Mouse (Mus musculus): ENCODE measurements around the gene Atp5s. TPM values are rescaled to one million over a fixed set of nuclear protein-coding genes. Genes with fewer than 3 reads are reported as not detected.

Gene Atp5s
- polyA plus RNA-seq, 1 experiment from 2014 or later = 42.6 TPM

GRCm38 (mm10) chr12:69781935-69782650 is 57.3 kb downstream of the Atp5s start:
- peak; percentile 24; the same call in 1 of the 2 replicates for ATAC-seq
- H3K9ac ChIP-seq (ENCODE audit: low read depth, low read length) = no peak overlapping the region
- 73% methylated on average over 10 of the region's 10 CpGs for WGBS

GRCm38 (mm10) chr12:69783247-69784025 is 58.7 kb downstream of the Atp5s start:
- Histone ChIP-seq H3K9ac (ENCODE audit: low read depth, low read length) (no peak overlapping the region), H3K4me2 (ENCODE audit: low read length) (no peak overlapping the region), H3K36me3 (ENCODE audit: control insufficient read depth, insufficient read depth, low read length) (no peaks in the 10 kb centered on the region), H3K4me1 (ENCODE audit: control insufficient read depth, insufficient read depth, low read depth, low read length) (no peaks in the 10 kb centered on the region; the same call in 1 of the 2 replicates), H3K9me3 (ENCODE audit: control insufficient read depth, low read length) (no peaks in the 10 kb centered on the region), H3K4me3 (ENCODE audit: low read length) (no peak overlapping the region), H3K27me3 (replicated peaks; ENCODE audit: control insufficient read depth, insufficient read depth, low read length) (no peaks in the 10 kb centered on the region), H3K27ac (ENCODE audit: low read depth, low read length) (no peak overlapping the region)
- WGBS = 44% methylated on average over 6 of the region's 6 CpGs
- ATAC-seq = no peak

More at GRCm38 (mm10) chr12:69781935-69782650, 57.3 kb downstream of the Atp5s start:
- H3K4me1 ChIP-seq (ENCODE audit: control insufficient read depth, insufficient read depth, low read depth, low read length) = no peaks in the 10 kb centered on the region; the same call in 1 of the 2 replicates
- no peaks in the 10 kb centered on the region for H3K36me3 ChIP-seq (ENCODE audit: control insufficient read depth, insufficient read depth, low read length)
- H3K27ac ChIP-seq (ENCODE audit: low read depth, low read length) = no peak overlapping the region
- H3K4me3 ChIP-seq (ENCODE audit: low read length) = no peak overlapping the region
- H3K9me3 ChIP-seq (ENCODE audit: control insufficient read depth, low read length) = no peaks in the 10 kb centered on the region
- H3K4me2 ChIP-seq (ENCODE audit: low read length) = no peak overlapping the region
- no peaks in the 10 kb centered on the region for H3K27me3 ChIP-seq (replicated peaks; ENCODE audit: control insufficient read depth, insufficient read depth, low read length)

GRCm38 (mm10) chr12:69785471-69785870 is 60.7 kb downstream of the Atp5s start:
- Histone ChIP-seq H3K4me1 (ENCODE audit: control insufficient read depth, insufficient read depth, low read depth, low read length) (peaks cover 3% of the 10 kb centered on the region; the same call in 1 of the 2 replicates), H3K36me3 (ENCODE audit: control insufficient read depth, insufficient read depth, low read length) (no peaks in the 10 kb centered on the region), H3K4me3 (ENCODE audit: low read length) (no peak overlapping the region), H3K27me3 (replicated peaks; ENCODE audit: control insufficient read depth, insufficient read depth, low read length) (no peaks in the 10 kb centered on the region), H3K27ac (ENCODE audit: low read depth, low read length) (no peak overlapping the region), H3K4me2 (ENCODE audit: low read length) (no peak overlapping the region), H3K9me3 (ENCODE audit: control insufficient read depth, low read length) (no peaks in the 10 kb centered on the region), H3K9ac (ENCODE audit: low read depth, low read length) (no peak overlapping the region)
- 86% methylated on average over 9 of the region's 9 CpGs for WGBS
- ATAC-seq = no peak

GRCm38 (mm10) chr12:69788380-69788779 is 63.6 kb downstream of the Atp5s start:
- H3K9ac ChIP-seq (ENCODE audit: low read depth, low read length) = no peak overlapping the region
- no peak for ATAC-seq
- WGBS = 88% methylated on average over 5 of the region's 5 CpGs
- no peak overlapping the region for H3K4me3 ChIP-seq (ENCODE audit: low read length)
- no peak overlapping the region for H3K4me2 ChIP-seq (ENCODE audit: low read length)
- H3K36me3 ChIP-seq (ENCODE audit: control insufficient read depth, insufficient read depth, low read length) = no peaks in the 10 kb centered on the region
- H3K27me3 ChIP-seq (replicated peaks; ENCODE audit: control insufficient read depth, insufficient read depth, low read length) = no peaks in the 10 kb centered on the region
- no peaks in the 10 kb centered on the region for H3K9me3 ChIP-seq (ENCODE audit: control insufficient read depth, low read length)
- H3K27ac ChIP-seq (ENCODE audit: low read depth, low read length) = no peak overlapping the region
- peaks cover 9% of the 10 kb centered on the region; the same call in 1 of the 2 replicates for H3K4me1 ChIP-seq (ENCODE audit: control insufficient read depth, insufficient read depth, low read depth, low read length)

GRCm38 (mm10) chr12:69789766-69790529 is 65.2 kb downstream of the Atp5s start:
- no peaks in the 10 kb centered on the region for H3K36me3 ChIP-seq (ENCODE audit: control insufficient read depth, insufficient read depth, low read length)
- 32% methylated on average over 27 of the region's 27 CpGs for WGBS
- H3K27me3 ChIP-seq (replicated peaks; ENCODE audit: control insufficient read depth, insufficient read depth, low read length) = no peaks in the 10 kb centered on the region
- peak overlapping the region; percentile 77 for H3K9ac ChIP-seq (ENCODE audit: low read depth, low read length)
- H3K4me3 ChIP-seq (ENCODE audit: low read length) = peak overlapping the region; percentile 51
- H3K4me2 ChIP-seq (ENCODE audit: low read length) = peak overlapping the region; percentile 73
- ATAC-seq = peak; percentile 16; the same call in 1 of the 2 replicates
- H3K27ac ChIP-seq (ENCODE audit: low read depth, low read length) = peak overlapping the region; percentile 70
- peaks cover 9% of the 10 kb centered on the region; the same call in 1 of the 2 replicates for H3K4me1 ChIP-seq (ENCODE audit: control insufficient read depth, insufficient read depth, low read depth, low read length)
- H3K9me3 ChIP-seq (ENCODE audit: control insufficient read depth, low read length) = no peaks in the 10 kb centered on the region

GRCm38 (mm10) chr12:69790530-69791505 is 66.1 kb downstream of the Atp5s start, which contains the start of gene Cdkl1:
Cdkl1 (minus strand) TSS chr12:69791267.
- Histone ChIP-seq H3K4me2 (ENCODE audit: low read length) (peak within 1 kb of the TSS; percentile 73), H3K27me3 (replicated peaks; ENCODE audit: control insufficient read depth, insufficient read depth, low read length) (no peaks in the 10 kb centered on the region), H3K27ac (ENCODE audit: low read depth, low read length) (peak within 1 kb of the TSS; percentile 70), H3K4me1 (ENCODE audit: control insufficient read depth, insufficient read depth, low read depth, low read length) (peaks cover 9% of the 10 kb centered on the region; the same call in 1 of the 2 replicates), H3K9ac (ENCODE audit: low read depth, low read length) (peak within 1 kb of the TSS; percentile 77), H3K9me3 (ENCODE audit: control insufficient read depth, low read length) (no peaks in the 10 kb centered on the region), H3K4me3 (ENCODE audit: low read length) (peak within 1 kb of the TSS; percentile 51), H3K36me3 (ENCODE audit: control insufficient read depth, insufficient read depth, low read length) (no peaks in the 10 kb centered on the region)
- WGBS = 1% methylated on average over 45 of the region's 45 CpGs
- ATAC-seq = peak; percentile 85

All from hindbrain, embryonic 16.5 days (tissue).